Mouse (Mus musculus) adrenal gland, postnatal 25 days (tissue): ENCODE measurements around the gene Minos1. TPM values are rescaled to one million over a fixed set of nuclear protein-coding genes. Genes with fewer than 3 reads are reported as not detected.

Source experiments
- DNase-seq: peaks from one replicate; pipeline ENCODE4 v3.0.0; 2021; ENCODE audit warnings: mixed read lengths
- long read RNA-seq: library from polyadenylated mRNA; stranded (forward); transcript quantifications from one replicate; pipeline ENCODE4 v2.0.0, GENCODE M21; 2021
- total RNA-seq: library from RNA; stranded (reverse); gene quantifications from 2 replicates; pipeline ENCODE4 v1.2.3, GENCODE M21; 2021

Minos1 gene
- total RNA-seq: 347 and 389 TPM in 2 replicates
- long read RNA-seq, transcript Minos1-204 (4 exons, 476 nt): minor isoform, 8 of 212 reads
- long read RNA-seq, transcript Minos1-203 (4 exons, 2,549 nt): major isoform, 186 of 212 reads
- long read RNA-seq, partial matches to known transcripts: 7 of 212 reads
- long read RNA-seq, other reads (novel, unspliced or antisense): 11 of 212 reads

GRCm38 (mm10) chr4:139130701-139131549, at the start of gene Minos1:
Gene Minos1, minus strand, starts transcription at chr4:139131113.
- DNase-seq: peak; percentile 97

GRCm38 (mm10) chr4:139179731-139180625, 49.1 kb upstream of the Minos1 start:
- no peak for DNase-seq

- DNase-seq: no peak
Measured at GRCm38 (mm10) chr4:139179218-139179617, 48.3 kb upstream of the Minos1 start.

- DNase-seq: no peak
Measured at GRCm38 (mm10) chr4:139178377-139178776, 47.5 kb upstream of the Minos1 start.

GRCm38 (mm10) chr4:139177921-139178320, 47.0 kb upstream of the Minos1 start:
- DNase-seq: no peak

DNA sequence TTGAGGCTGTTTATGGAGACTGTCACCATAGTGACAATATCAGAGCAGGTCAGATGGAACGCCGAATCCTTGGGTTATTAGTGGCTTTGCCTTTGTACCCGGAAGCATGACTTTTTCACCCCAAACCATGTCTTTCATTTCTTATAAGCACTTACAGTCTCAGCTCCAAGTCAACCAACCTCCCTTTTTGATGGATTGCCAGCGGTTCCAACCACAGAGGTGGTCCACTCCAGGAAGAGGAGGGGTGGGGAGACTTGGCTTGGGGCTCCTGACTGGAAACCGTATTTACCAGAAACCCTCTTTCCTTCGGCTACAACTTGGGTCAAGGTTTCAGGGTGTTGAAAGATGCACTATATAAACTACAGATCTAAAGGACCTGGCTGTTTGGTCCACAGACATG, 45.1 kb upstream of the Minos1 start:
- DNase-seq: no peak

DNA sequence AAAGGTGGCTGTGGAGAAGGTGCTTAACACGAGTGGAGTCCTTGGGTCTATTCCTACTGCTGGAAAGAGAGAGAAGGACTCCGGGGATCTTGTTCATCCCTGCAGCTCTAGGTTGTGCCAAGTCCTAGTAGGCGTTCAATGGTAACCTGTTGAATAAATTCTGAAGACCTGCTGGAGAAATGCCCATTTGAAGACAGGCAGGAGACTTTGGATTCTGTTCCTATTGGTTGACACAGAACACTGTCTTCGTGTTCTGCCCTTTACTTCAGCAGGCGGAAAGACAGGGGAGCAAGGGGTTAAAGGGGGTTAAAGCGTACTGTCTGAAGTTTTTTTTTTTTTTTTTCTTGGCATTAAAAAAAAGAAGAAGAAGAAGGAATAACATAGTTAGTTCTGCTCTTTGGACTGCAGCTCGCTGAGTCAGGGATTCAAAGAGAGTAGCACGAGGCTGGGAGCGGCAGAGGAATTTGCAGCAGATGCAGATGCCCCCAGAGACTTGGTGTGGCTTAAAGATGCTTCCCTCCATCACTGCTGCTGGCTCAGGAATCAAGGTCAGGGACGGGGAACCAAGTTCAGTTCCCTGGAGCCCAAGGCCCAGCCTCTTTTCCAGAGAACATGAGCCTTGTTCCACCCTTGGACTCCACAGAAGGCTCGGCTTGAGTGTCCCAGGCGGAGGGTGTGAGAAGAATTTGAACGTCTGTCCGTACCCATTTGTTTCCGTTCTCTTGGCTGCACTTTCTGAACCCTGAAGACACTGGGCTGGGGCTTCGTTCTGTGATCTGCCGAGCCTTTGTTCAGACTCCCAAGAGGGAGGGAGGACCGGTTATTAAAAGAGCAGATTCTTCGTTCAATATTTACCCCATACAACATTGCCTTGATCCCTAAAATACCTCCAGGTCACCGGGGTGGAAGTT, 44.4 kb upstream of the Minos1 start:
- no peak for DNase-seq

DNA sequence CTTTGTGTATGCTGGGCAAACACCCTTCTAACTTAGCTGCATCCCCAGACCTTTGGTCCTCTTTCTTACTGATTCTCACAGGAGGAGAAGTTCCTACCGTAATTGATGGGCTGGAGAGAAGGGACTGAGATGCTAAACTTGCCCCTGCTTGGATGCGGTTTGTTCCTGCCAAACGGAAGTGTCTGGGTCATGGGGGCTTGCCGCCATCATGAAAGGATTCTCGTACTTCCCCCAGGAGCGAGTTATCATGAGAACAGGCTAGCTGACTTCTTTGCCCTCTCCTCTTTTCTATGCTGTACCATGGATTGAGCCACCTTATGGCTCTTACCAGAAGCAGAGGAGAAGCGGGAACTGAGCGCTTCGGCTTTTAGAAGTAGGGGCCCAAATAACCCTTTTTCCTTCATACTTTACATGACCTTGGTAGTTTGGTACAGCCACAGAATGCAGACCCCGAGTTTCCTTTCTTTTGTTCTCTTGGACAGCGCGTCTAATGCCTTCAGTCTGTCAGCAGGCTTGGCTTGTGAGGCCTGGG, 38.9 kb upstream of the Minos1 start:
- DNase-seq: no peak

- peak; percentile 49 for DNase-seq
Measured at GRCm38 (mm10) chr4:139168985-139169747, 38.3 kb upstream of the Minos1 start.

DNA sequence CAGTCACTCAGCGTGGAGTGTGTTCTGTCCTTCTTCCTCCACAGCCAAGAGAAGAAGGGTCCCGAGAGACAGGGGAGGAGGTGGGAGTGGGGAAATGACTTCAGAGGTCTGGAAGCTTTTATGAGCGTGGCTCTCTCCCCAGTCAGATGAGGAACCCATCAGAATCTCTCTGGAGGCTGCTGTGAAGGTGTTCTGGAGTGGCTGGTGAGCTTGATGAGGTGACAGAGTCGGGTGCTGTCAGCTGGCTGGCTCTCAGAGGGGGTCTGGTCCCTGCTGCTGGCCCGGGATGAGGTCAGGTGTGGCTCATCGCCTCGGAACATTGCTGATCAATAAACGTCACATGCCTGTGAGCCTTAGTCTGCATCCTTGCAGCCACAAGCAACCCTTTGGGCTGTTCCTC, 36.2 kb upstream of the Minos1 start:
- DNase-seq: no peak

- DNase-seq: no peak
Measured at GRCm38 (mm10) chr4:139166244-139166643, 35.3 kb upstream of the Minos1 start.

DNA sequence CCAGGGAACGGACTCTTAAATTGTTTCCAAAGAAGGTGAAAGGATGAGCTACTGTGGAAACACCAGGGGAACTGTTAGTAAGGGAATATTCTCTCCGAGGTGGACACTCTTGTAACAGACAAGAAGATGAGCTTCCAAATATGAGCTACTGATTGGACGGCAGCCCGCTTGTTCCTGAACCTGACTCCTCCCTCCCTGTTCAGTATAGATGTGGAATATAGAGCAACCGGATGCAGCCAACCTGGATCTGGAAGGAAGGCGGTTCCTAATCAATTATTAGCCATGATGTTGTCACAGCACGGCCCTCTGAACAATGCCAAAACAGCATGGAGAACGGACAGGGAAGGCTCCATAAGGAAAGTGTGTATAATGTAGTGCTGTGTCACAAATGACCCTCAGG, 34.3 kb upstream of the Minos1 start:
- no peak for DNase-seq

GRCm38 (mm10) chr4:139164082-139164481, 33.2 kb upstream of the Minos1 start:
- DNase-seq: no peak

DNA sequence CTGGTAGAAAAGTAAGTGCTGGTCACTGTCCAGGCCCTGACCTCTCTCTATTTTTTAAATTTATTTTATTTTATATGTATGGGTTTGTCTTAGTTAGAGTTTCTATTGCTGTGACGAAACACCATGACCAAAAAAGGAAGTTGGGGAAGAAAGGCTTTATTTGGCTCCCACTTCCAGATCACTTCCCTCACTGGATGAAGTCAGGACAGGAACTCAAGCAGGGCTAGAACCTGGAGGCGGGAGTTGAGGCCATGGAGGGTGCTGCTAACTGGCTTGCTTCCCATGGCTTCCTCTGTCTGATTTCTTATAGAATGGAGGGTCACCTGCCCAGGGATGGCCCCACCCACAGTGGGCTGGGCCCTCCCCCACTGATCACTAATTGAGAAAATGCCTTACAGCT, 30.2 kb upstream of the Minos1 start:
- DNase-seq: no peak

GRCm38 (mm10) chr4:139158350-139158749, 27.4 kb upstream of the Minos1 start:
- no peak for DNase-seq

- DNase-seq: no peak
Measured at GRCm38 (mm10) chr4:139156538-139156937, 25.6 kb upstream of the Minos1 start.

GRCm38 (mm10) chr4:139154576-139155307, 23.8 kb upstream of the Minos1 start:
- DNase-seq: no peak

DNA sequence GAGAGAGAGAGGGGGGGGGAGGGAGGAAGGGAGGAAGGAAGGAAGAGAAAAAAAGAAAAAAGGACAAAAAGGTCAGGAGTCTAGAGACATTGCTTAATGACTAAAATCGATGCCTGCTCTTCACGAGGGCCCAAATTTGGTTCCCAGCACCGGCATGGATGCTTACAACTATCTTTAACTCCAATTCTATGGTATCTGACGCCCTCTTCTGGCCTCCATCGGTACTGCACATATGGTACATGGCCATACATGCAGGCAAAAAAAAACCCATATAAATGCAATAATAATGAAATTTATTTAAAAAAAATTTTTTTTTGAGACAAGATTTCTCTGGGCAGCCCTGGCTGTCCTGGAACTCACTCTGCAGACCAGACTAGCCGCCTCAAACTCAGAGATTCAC, 20.5 kb upstream of the Minos1 start:
- no peak for DNase-seq

DNA sequence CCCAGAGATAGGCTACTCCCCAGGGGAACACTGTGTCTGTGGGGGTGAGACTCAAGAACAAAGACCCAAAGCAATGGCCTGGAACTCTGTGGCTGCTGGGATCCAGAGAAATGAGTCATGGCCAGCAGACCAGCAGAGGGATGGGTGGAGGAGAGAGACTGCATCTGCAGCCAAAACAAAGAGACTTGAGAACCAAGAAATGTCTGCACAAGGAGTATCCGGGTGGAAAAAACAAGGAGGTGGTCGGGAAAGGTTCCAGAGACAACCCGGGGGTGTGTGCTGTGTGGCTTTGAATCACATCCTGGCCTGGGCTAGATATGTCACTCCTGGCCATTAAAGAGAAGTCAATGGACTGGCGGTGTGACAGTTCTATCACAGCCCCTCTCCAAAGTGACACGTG, 15.8 kb upstream of the Minos1 start:
- no peak for DNase-seq

DNA sequence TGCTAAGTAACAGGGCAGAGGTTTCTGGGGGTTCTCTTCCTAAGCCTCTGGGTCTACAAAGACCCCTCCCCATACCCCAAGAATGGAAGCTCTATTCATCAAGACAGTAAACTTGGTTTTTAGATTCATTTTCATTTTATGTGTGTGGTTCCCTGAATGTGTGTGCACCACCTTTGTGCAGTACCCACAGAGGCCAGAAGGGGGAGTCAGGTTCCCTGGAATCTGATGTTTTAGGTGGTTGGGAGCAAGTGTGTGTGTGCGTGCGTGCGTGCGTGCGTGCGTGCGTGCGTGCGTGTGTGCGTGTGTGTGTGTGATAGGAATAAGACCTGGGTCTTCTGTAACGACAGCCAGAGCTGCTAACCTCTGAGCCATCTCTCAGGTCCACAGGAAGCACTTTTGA, 14.2 kb upstream of the Minos1 start:
- no peak for DNase-seq
